Mouse (Mus musculus) intestine, embryonic 14.5 days (tissue): ENCODE results near the gene Cdh1. TPM values are rescaled to one million over a fixed set of nuclear protein-coding genes. Genes with fewer than 3 reads are reported as not detected.
A peak's percentile ranks its signal among the peaks of the same experiment; 100 is the strongest.

Source experiments
- ATAC-seq: fragments of 200-750 bp; cut with Nextera tagmentation; replicated peaks from 2 replicates; pipeline ENCODE4 v1.8.0; 2017; ENCODE audit warnings: low read depth, moderate number of reproducible peaks, moderate TSS enrichment, moderate library complexity; ENCODE audit not compliant: low FRiP score, low TSS enrichment
- DNase-seq: peaks from one replicate; pipeline ENCODE4 v3.0.0-alpha.2; 2018; ENCODE audit warnings: low spot score
- H3K27ac ChIP-seq: fragments of 300-500 bp; sonication (generic); 2 replicates; pipeline ENCODE4 v1.5.1; 2014; ENCODE audit warnings: low read depth, mild to moderate bottlenecking, control low read depth
- H3K27me3 ChIP-seq: fragments of 300-500 bp; sonication (generic); replicated peaks from 2 replicates; pipeline ENCODE4 v1.6.1; 2014; ENCODE audit warnings: low read length, control low read depth; ENCODE audit not compliant: control insufficient read depth, insufficient read depth
- H3K36me3 ChIP-seq: fragments of 300-500 bp; sonication (generic); 2 replicates; pipeline ENCODE4 v1.6.1; 2014; ENCODE audit warnings: low read length, control low read depth; ENCODE audit not compliant: control insufficient read depth, insufficient read depth
- H3K4me1 ChIP-seq: fragments of 300-500 bp; sonication (generic); replicated peaks from 2 replicates; pipeline ENCODE4 v1.6.1; 2014; ENCODE audit warnings: low read length, control low read depth, mixed read lengths; ENCODE audit not compliant: control insufficient read depth, insufficient read depth
- H3K4me2 ChIP-seq: fragments of 300-500 bp; sonication (generic); 2 replicates; pipeline ENCODE4 v1.6.1; 2014; ENCODE audit warnings: low read length
- H3K4me3 ChIP-seq: fragments of 300-500 bp; sonication (generic); 2 replicates; pipeline ENCODE4 v1.5.1; 2014; ENCODE audit warnings: low read depth, low read length, control low read depth, mixed read lengths
- H3K9ac ChIP-seq: fragments of 300-500 bp; sonication (generic); 2 replicates; pipeline ENCODE4 v1.6.1; 2014; ENCODE audit warnings: mild to moderate bottlenecking, low read length
- H3K9me3 ChIP-seq: fragments of 300-500 bp; sonication (generic); 2 replicates; pipeline ENCODE4 v1.6.1; 2016; ENCODE audit warnings: low read length, control low read depth; ENCODE audit not compliant: control insufficient read depth
- WGBS: fragments of 180-500 bp; shearing (Covaris S2); extraction: QIAGEN DNeasy Blood & Tissue Kit; methylation state at CpG from one replicate; pipeline ENCODE4 v1.1.7; 2014; 5-methylcytosine and 5-hydroxymethylcytosine counted together
- polyA plus RNA-seq: library from polyadenylated mRNA; unstranded; fragments of >200 nt; fragmentation: Nextera tagmentation; extraction: Ambion mirVana; gene quantifications from 2 replicates; pipeline ENCODE4 v1.2.1, GENCODE M21; 2014

Cdh1 gene
- polyA plus RNA-seq, 1 experiment from 2014 or later = 152 TPM

- no peak overlapping the region for H3K4me2 ChIP-seq
- no peak overlapping the region for H3K9ac ChIP-seq
- H3K36me3 ChIP-seq = no peaks in the 10 kb centered on the region
- no peak for DNase-seq
- H3K4me3 ChIP-seq = no peak overlapping the region
- H3K27ac ChIP-seq = no peak overlapping the region
- WGBS = 34% methylated on average over 5 of the region's 5 CpGs
- no peaks in the 10 kb centered on the region for H3K27me3 ChIP-seq
- peak; percentile 66; the same call in 1 of the 2 replicates for ATAC-seq
- no peaks in the 10 kb centered on the region for H3K9me3 ChIP-seq
- H3K4me1 ChIP-seq = peaks cover 6% of the 10 kb centered on the region
Measured at GRCm38 (mm10) chr8:106614704-106615103, 11.6 kb downstream of the Cdh1 start.

GRCm38 (mm10) chr8:106615661-106616299 lies 12.6 kb downstream of the Cdh1 start:
- H3K4me3 ChIP-seq = no peak overlapping the region
- no peak for DNase-seq
- peak overlapping the region; percentile 16; the same call in 1 of the 2 replicates for H3K27ac ChIP-seq
- no peak overlapping the region for H3K4me2 ChIP-seq
- H3K9ac ChIP-seq = no peak overlapping the region
- no peaks in the 10 kb centered on the region for H3K27me3 ChIP-seq
- no peaks in the 10 kb centered on the region for H3K36me3 ChIP-seq
- ATAC-seq = no peak
- H3K9me3 ChIP-seq = no peaks in the 10 kb centered on the region
- peaks cover 11% of the 10 kb centered on the region for H3K4me1 ChIP-seq
- WGBS = 69% methylated on average over 10 of the region's 10 CpGs

- Histone ChIP-seq H3K27me3 (no peaks in the 10 kb centered on the region), H3K4me3 (no peak overlapping the region), H3K9ac (no peak overlapping the region), H3K4me1 (peaks cover 11% of the 10 kb centered on the region), H3K4me2 (no peak overlapping the region), H3K36me3 (no peaks in the 10 kb centered on the region), H3K9me3 (no peaks in the 10 kb centered on the region), H3K27ac (no peak overlapping the region)
- WGBS = 50% methylated on average over 4 of the region's 4 CpGs
- DNase-seq (no peak), ATAC-seq (no peak)
Measured at GRCm38 (mm10) chr8:106616679-106617078, 13.5 kb downstream of the Cdh1 start.

- no peak for DNase-seq
- no peak for ATAC-seq
- Histone ChIP-seq H3K4me2 (no peak overlapping the region), H3K4me3 (no peak overlapping the region), H3K9ac (no peak overlapping the region), H3K4me1 (peaks cover 11% of the 10 kb centered on the region), H3K27me3 (no peaks in the 10 kb centered on the region), H3K9me3 (no peaks in the 10 kb centered on the region), H3K27ac (no peak overlapping the region), H3K36me3 (no peaks in the 10 kb centered on the region)
- 56% methylated on average over 6 of the region's 6 CpGs for WGBS
Measured at GRCm38 (mm10) chr8:106617196-106617595, 14.0 kb downstream of the Cdh1 start.

GRCm38 (mm10) chr8:106617865-106618264 lies 14.7 kb downstream of the Cdh1 start:
- Histone ChIP-seq H3K9me3 (no peaks in the 10 kb centered on the region), H3K4me2 (no peak overlapping the region), H3K36me3 (no peaks in the 10 kb centered on the region), H3K27me3 (no peaks in the 10 kb centered on the region), H3K4me1 (peaks cover 11% of the 10 kb centered on the region), H3K4me3 (no peak overlapping the region), H3K27ac (no peak overlapping the region), H3K9ac (no peak overlapping the region)
- ATAC-seq (no peak), DNase-seq (no peak)
- WGBS = 83% methylated on average over 6 of the region's 6 CpGs

- DNase-seq (no peak), ATAC-seq (no peak)
- Histone ChIP-seq H3K27me3 (no peaks in the 10 kb centered on the region), H3K27ac (no peak overlapping the region), H3K4me2 (no peak overlapping the region), H3K9ac (no peak overlapping the region), H3K9me3 (no peaks in the 10 kb centered on the region), H3K4me1 (peaks cover 11% of the 10 kb centered on the region), H3K4me3 (no peak overlapping the region), H3K36me3 (no peaks in the 10 kb centered on the region)
- WGBS = 70% methylated on average over 6 of the region's 6 CpGs
Measured at GRCm38 (mm10) chr8:106618324-106618723, 15.2 kb downstream of the Cdh1 start.

GRCm38 (mm10) chr8:106619549-106620245 lies 16.5 kb downstream of the Cdh1 start:
- Histone ChIP-seq H3K9me3 (no peaks in the 10 kb centered on the region), H3K4me1 (peaks cover 11% of the 10 kb centered on the region), H3K4me2 (no peak overlapping the region), H3K9ac (no peak overlapping the region), H3K27ac (peak overlapping the region; percentile 29; the same call in 1 of the 2 replicates), H3K27me3 (no peaks in the 10 kb centered on the region), H3K36me3 (no peaks in the 10 kb centered on the region), H3K4me3 (no peak overlapping the region)
- DNase-seq = peak; percentile 81
- WGBS = 38% methylated on average over 9 of the region's 9 CpGs
- peak; percentile 75 for ATAC-seq

GRCm38 (mm10) chr8:106620488-106620887 lies 17.3 kb downstream of the Cdh1 start:
- H3K9me3 ChIP-seq = no peaks in the 10 kb centered on the region
- H3K36me3 ChIP-seq = no peaks in the 10 kb centered on the region
- H3K27ac ChIP-seq = no peak overlapping the region
- H3K4me3 ChIP-seq = no peak overlapping the region
- no peak for DNase-seq
- no peak overlapping the region for H3K4me2 ChIP-seq
- H3K27me3 ChIP-seq = no peaks in the 10 kb centered on the region
- WGBS = 85% methylated on average over 2 of the region's 2 CpGs
- H3K9ac ChIP-seq = no peak overlapping the region
- H3K4me1 ChIP-seq = peaks cover 11% of the 10 kb centered on the region
- no peak for ATAC-seq

- Histone ChIP-seq H3K9me3 (no peaks in the 10 kb centered on the region), H3K4me1 (peaks cover 11% of the 10 kb centered on the region), H3K4me2 (no peak overlapping the region), H3K27ac (0 out of 2 replicates have a peak overlapping the region, but pooled peaks have one; percentile 48), H3K4me3 (no peak overlapping the region), H3K36me3 (no peaks in the 10 kb centered on the region), H3K9ac (no peak overlapping the region), H3K27me3 (no peaks in the 10 kb centered on the region)
- DNase-seq (no peak), ATAC-seq (no peak)
- WGBS = 26% methylated on average over 5 of the region's 5 CpGs
Measured at GRCm38 (mm10) chr8:106623016-106623415, 19.9 kb downstream of the Cdh1 start.
